Mouse (Mus musculus): Measurements from ENCODE around the gene Scml2. TPM values are rescaled to one million over a fixed set of nuclear protein-coding genes. Genes with fewer than 3 reads are reported as not detected.
A peak's percentile ranks its signal among the peaks of the same experiment; 100 is the strongest.
"Not testable (repeated sequence)": the region's sequence is repeated elsewhere in the genome, so short reads cannot be mapped to it uniquely, and the experiment has no call there.

The Scml2 gene
- total RNA-seq (2014; rRNA removed) (4.7 TPM in 2 replicates), polyA plus RNA-seq (2015; fragmentation: Nextera tagmentation; extraction: Ambion mirVana) (1.9 and 2.1 TPM in 2 replicates)

DNA sequence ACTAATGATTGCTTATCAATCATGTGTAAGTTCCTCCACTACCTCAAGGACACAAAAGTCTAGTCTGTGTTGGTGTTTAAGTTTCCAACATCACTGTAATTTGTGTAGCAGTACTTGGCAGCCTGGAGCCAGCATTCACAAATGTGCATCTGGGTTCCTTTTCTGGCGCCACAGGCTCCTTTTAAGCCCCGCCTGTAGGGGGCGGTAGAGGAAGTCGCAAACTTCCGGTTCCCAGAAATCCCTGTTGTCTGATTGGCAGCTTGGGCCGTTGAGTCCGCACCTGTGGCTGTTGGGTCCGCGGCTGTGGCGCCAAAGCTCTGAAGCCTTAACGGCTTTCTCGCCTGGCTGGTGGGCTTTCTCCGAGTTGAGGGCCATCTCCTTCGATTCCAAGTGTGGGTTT, at the start of gene Scml2:
TSS of gene Scml2 (plus strand) at position 301 of the 400 bp plus-strand sequence.
- H3K27me3 ChIP-seq (ENCODE audit: insufficient read depth, low read length); H3K4me2 ChIP-seq (ENCODE audit: low read depth, low read length, poor library complexity, severe bottlenecking); ATAC-seq (ENCODE audit: low FRiP score); H3K9me3 ChIP-seq (ENCODE audit: low read length); H3K4me3 ChIP-seq (ENCODE audit: low read depth, low read length); H3K9ac ChIP-seq (replicated peaks; ENCODE audit: low read length, poor library complexity, severe bottlenecking); DNase-seq (ENCODE audit: low spot score); H3K27ac ChIP-seq (ENCODE audit: low read depth, low read length); H3K4me1 ChIP-seq (ENCODE audit: insufficient read depth, low read length); H3K36me3 ChIP-seq (ENCODE audit: insufficient read depth, low read length): not testable (repeated sequence)
- 83% methylated on average over 1 of the region's 14 CpGs for WGBS

DNA sequence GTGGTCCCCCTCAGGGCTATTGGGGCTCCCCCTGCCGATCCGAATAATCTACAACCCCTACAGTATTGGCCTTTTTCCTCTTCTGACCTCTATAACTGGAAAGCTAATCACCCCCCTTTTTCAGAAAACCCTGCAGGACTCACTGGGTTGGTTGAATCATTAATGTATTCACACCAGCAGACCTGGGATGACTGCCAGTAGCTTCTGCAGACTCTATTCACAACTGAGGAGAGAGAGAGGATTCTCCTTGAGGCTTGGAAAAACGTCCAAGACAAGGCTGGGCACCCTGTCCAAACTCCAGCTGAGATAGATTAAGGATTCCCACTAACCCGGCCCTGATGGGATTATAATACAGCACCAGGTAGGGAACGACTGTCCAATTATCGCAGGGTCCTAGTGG, 41.4 kb upstream of the Scml2 start:
- not testable (repeated sequence) for H3K27me3 ChIP-seq (ENCODE audit: insufficient read depth, low read length); H3K9ac ChIP-seq (replicated peaks; ENCODE audit: low read length, poor library complexity, severe bottlenecking); H3K4me1 ChIP-seq (ENCODE audit: insufficient read depth, low read length); H3K9me3 ChIP-seq (ENCODE audit: low read length); ATAC-seq (ENCODE audit: low FRiP score); H3K36me3 ChIP-seq (ENCODE audit: insufficient read depth, low read length); H3K4me3 ChIP-seq (ENCODE audit: low read depth, low read length); H3K4me2 ChIP-seq (ENCODE audit: low read depth, low read length, poor library complexity, severe bottlenecking); H3K27ac ChIP-seq (ENCODE audit: low read depth, low read length)
- peak; percentile 32 for DNase-seq (ENCODE audit: low spot score)
- 82% methylated on average over 6 of the region's 6 CpGs for WGBS

DNA sequence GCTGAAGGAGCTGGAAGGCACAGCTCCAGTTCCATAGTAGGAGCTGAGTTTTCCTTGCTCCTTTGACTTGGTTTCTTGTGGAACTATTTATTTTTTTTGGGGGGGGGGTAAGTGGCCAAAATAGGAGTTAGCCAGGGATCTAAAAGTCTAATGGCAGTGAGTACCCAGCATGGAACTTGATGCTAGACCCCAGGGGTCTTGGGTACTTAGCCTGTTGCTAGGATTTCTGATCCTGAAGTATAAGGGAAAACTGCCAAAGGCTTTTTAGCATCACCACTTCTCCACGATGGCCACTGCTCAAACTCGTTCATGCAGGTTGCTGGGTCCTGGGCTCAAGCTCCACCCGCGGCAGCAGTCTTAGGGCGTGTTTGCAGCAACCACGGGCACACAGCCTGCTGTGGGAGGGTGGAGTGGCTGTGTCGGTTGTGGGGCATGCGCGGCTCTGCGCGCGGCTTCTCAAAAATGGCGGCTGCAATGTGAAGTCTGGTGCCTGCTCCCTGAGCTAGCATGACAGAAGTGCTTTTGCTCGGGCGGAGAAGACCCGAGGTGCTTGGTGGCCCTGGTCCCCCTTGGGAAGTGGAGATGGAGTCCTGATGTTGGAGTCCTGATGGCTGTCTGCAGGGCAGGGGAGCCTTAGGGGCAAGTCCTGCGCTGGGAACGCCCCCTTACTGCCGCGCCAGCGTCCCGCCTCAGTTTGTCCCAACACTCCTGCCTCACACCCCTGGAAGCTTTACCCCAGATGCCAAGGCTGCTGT, 45.5 kb downstream of the Scml2 start:
- peak overlapping the region; percentile 52 for H3K4me2 ChIP-seq (ENCODE audit: low read depth, low read length, poor library complexity, severe bottlenecking)
- H3K4me1 ChIP-seq (ENCODE audit: insufficient read depth, low read length) = no peaks in the 10 kb centered on the region
- H3K36me3 ChIP-seq (ENCODE audit: insufficient read depth, low read length) = no peaks in the 10 kb centered on the region
- no peak overlapping the region for H3K27ac ChIP-seq (ENCODE audit: low read depth, low read length)
- peak overlapping the region; percentile 55 for H3K4me3 ChIP-seq (ENCODE audit: low read depth, low read length)
- no peaks in the 10 kb centered on the region for H3K9me3 ChIP-seq (ENCODE audit: low read length)
- no peak; the same call in 1 of the 2 replicates for TF ChIP-seq CTCF (IDR thresholded peaks at IDR 0.05)
- ATAC-seq (ENCODE audit: low FRiP score) (peak; percentile 91), DNase-seq (ENCODE audit: low spot score) (peak; percentile 63)
- no peaks in the 10 kb centered on the region; the same call in 1 of the 2 replicates for H3K27me3 ChIP-seq (ENCODE audit: insufficient read depth, low read length)
- WGBS = 24% methylated on average over 22 of the region's 22 CpGs
- peak overlapping the region; percentile 56; the same call in 1 of the 2 replicates for H3K9ac ChIP-seq (replicated peaks; ENCODE audit: low read length, poor library complexity, severe bottlenecking)

DNA sequence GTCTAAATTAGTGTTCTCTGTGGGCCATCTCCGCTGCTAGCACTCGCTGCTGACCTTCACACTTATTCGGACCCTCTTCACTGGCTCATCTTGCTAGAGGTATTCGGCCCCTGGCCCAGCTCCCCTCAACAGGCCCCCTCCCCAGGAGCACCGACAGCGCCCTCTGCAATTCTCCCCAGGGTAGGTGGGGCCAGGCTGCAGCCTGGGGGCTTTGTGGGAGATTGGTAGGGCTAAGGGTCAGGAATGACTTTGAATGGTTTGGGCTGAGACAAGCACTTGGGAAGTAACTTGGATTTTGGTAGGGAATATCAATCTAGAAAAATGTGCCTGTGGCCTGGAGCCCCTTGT, 46.0 kb downstream of the Scml2 start:
- ATAC-seq (ENCODE audit: low FRiP score) = peak; percentile 41
- H3K27me3 ChIP-seq (ENCODE audit: insufficient read depth, low read length) = no peaks in the 10 kb centered on the region; the same call in 1 of the 2 replicates
- H3K36me3 ChIP-seq (ENCODE audit: insufficient read depth, low read length) = no peaks in the 10 kb centered on the region
- H3K9ac ChIP-seq (replicated peaks; ENCODE audit: low read length, poor library complexity, severe bottlenecking) = peak overlapping the region; percentile 56; the same call in 1 of the 2 replicates
- no peaks in the 10 kb centered on the region for H3K9me3 ChIP-seq (ENCODE audit: low read length)
- H3K4me2 ChIP-seq (ENCODE audit: low read depth, low read length, poor library complexity, severe bottlenecking) = peak overlapping the region; percentile 52
- H3K4me1 ChIP-seq (ENCODE audit: insufficient read depth, low read length) = no peaks in the 10 kb centered on the region
- 18% methylated on average over 6 of the region's 6 CpGs for WGBS
- peak overlapping the region; percentile 55 for H3K4me3 ChIP-seq (ENCODE audit: low read depth, low read length)
- no peak for TF ChIP-seq CTCF (IDR thresholded peaks at IDR 0.05)
- DNase-seq (ENCODE audit: low spot score) = no peak
- H3K27ac ChIP-seq (ENCODE audit: low read depth, low read length) = no peak overlapping the region

DNA sequence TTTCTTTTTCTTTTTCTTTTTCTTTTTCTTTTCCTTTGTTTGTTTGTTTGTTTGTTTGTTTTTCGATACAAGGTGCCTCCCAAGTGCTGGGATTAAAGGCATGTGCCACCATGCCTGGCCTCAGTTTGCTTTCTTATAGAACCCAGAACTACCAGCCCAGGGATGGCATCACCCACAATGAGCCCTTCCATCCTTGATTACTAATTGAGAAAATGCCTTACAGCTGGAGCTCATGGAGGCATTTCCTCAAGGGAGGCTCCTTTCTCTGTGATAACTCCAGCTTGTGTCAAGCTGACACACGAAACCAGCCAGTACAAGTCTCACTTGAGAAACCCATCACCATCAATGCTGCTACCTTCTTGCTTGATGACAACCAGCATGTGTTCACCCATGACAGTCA, 170.2 kb downstream of the Scml2 start, which contains the start of gene Gm15262:
TSS of gene Gm15262 (plus strand) at position 301 of the 400 bp plus-strand sequence.
- H3K9me3 ChIP-seq (ENCODE audit: low read length); H3K27ac ChIP-seq (ENCODE audit: low read depth, low read length); H3K4me2 ChIP-seq (ENCODE audit: low read depth, low read length, poor library complexity, severe bottlenecking); ATAC-seq (ENCODE audit: low FRiP score); H3K9ac ChIP-seq (replicated peaks; ENCODE audit: low read length, poor library complexity, severe bottlenecking); DNase-seq (ENCODE audit: low spot score); H3K4me1 ChIP-seq (ENCODE audit: insufficient read depth, low read length); H3K36me3 ChIP-seq (ENCODE audit: insufficient read depth, low read length); H3K27me3 ChIP-seq (ENCODE audit: insufficient read depth, low read length); H3K4me3 ChIP-seq (ENCODE audit: low read depth, low read length): not testable (repeated sequence)
- WGBS = 64% methylated on average over 2 of the region's 2 CpGs

Other genes with a start within 250 kb of the Scml2 start
- gene Gja6, start 210.1 kb upstream of the Scml2 start, total RNA-seq (2014; rRNA removed) = 0.33 and 0.38 TPM in 2 replicates
- 0.07 TPM in 1 of 2 replicates, not detected in the other for gene Gja6, start 210.1 kb upstream of the Scml2 start, polyA plus RNA-seq (2015; fragmentation: Nextera tagmentation; extraction: Ambion mirVana)
- 15.4 and 18.3 TPM in 2 replicates for gene Cdkl5, start 122.5 kb upstream of the Scml2 start, total RNA-seq (2014; rRNA removed)
- gene Cdkl5, start 122.5 kb upstream of the Scml2 start, polyA plus RNA-seq (2015; fragmentation: Nextera tagmentation; extraction: Ambion mirVana) = 3.4 and 3.7 TPM in 2 replicates
- gene Gm15262, start 170.3 kb downstream of the Scml2 start, total RNA-seq (2014; rRNA removed) = 0.05 and 0.11 TPM in 2 replicates
- not detected in 2 replicates for gene Gm15262, start 170.3 kb downstream of the Scml2 start, polyA plus RNA-seq (2015; fragmentation: Nextera tagmentation; extraction: Ambion mirVana)